Mouse (Mus musculus): ENCODE results near the gene Disc1. TPM values are rescaled to one million over a fixed set of nuclear protein-coding genes. Genes with fewer than 3 reads are reported as not detected.

Disc1 gene
- total and polyA plus RNA-seq, 3 experiments: 0.75 to 2.2 TPM; not detected in 1

- Histone ChIP-seq H3K79me2 (ENCODE audit: control insufficient read depth, insufficient read depth, low read length, poor library complexity) (no peaks in the 10 kb centered on the region), H3K27ac (ENCODE audit: control insufficient read depth, low read depth, low read length) (no peak overlapping the region), H3K36me3 (ENCODE audit: control insufficient read depth in 1 of 2, insufficient read depth in 2 of 2, low read length in 2 of 2) (no peaks in the 10 kb centered on the region), H3K27me3 (ENCODE audit: control insufficient read depth in 1 of 2, insufficient read depth in 2 of 2, low read length in 2 of 2) (no peaks in the 10 kb centered on the region), H3K9ac (ENCODE audit: control insufficient read depth, low read depth, low read length, poor library complexity, severe bottlenecking) (no peak overlapping the region), H3K4me3 (ENCODE audit: control insufficient read depth in 1 of 2, insufficient read depth in 1 of 2, low read depth in 2 of 2, low read length in 2 of 2) (no peak overlapping the region), H3K9me3 (replicated peaks; ENCODE audit: insufficient read depth, low read length) (no peaks in the 10 kb centered on the region), H3K4me1 (ENCODE audit: control insufficient read depth in 1 of 2, insufficient read depth in 2 of 2, low read length in 2 of 2) (no peaks in the 10 kb centered on the region)
- no peak for DNase-seq (ENCODE audit: low read depth, low spot score)
- no peak for TF ChIP-seq E2F4 (IDR thresholded peaks at IDR 0.05; ENCODE audit: borderline replicate concordance, low read depth, low read length)
- TF ChIP-seq ELF1 (IDR thresholded peaks at IDR 0.05; ENCODE audit: low read depth, low read length): no peak
- no peak for TF ChIP-seq SIN3A (IDR thresholded peaks at IDR 0.05; ENCODE audit: low read length)
- no peak for TF ChIP-seq NRF1 (IDR thresholded peaks at IDR 0.05; ENCODE audit: insufficient read depth, low read depth, low read length, poor library complexity, severe bottlenecking)
- no peak for TF ChIP-seq CHD1 (IDR thresholded peaks at IDR 0.05; ENCODE audit: low read depth, low read length)
- TF ChIP-seq HCFC1 (IDR thresholded peaks at IDR 0.05; ENCODE audit: low read depth, low read length): no peak
- TF ChIP-seq ZKSCAN1 (IDR thresholded peaks at IDR 0.05; ENCODE audit: low read depth, low read length): no peak
- TF ChIP-seq NELFE (IDR thresholded peaks at IDR 0.05; ENCODE audit: low read depth, low read length): no peak
- no peak for TF ChIP-seq MYC (IDR thresholded peaks at IDR 0.05; ENCODE audit: low read depth, low read length)
- TF ChIP-seq TCF12 (IDR thresholded peaks at IDR 0.05; ENCODE audit: low read depth, low read length): no peak
Observed at GRCm38 (mm10) chr8:125140965-125141364, 87.0 kb downstream of the Disc1 start.

GRCm38 (mm10) chr8:125156863-125157640 lies 103.1 kb downstream of the Disc1 start:
- TF ChIP-seq TBP (IDR thresholded peaks at IDR 0.05; ENCODE audit: low read depth, low read length) (no peak), E2F4 (IDR thresholded peaks at IDR 0.05; ENCODE audit: borderline replicate concordance, low read depth, low read length) (no peak), ZKSCAN1 (IDR thresholded peaks at IDR 0.05; ENCODE audit: low read depth, low read length) (no peak), TAL1 (IDR thresholded peaks at IDR 0.05; ENCODE audit: low read length) (no peak), RAD21 (IDR thresholded peaks at IDR 0.05; ENCODE audit: low read depth, low read length) (no peak), ZC3H11A (IDR thresholded peaks at IDR 0.05; ENCODE audit: low read depth, low read length) (no peak), POLR2AphosphoS5 (IDR thresholded peaks at IDR 0.05; ENCODE audit: borderline replicate concordance, low read depth, low read length) (no peak), USF2 (IDR thresholded peaks at IDR 0.05; ENCODE audit: borderline replicate concordance in 1 of 2, insufficient read depth in 1 of 2, low read depth in 1 of 2, low read length in 2 of 2) (no peak), MYB (IDR thresholded peaks at IDR 0.05; ENCODE audit: low read depth, low read length) (no peak), ZMIZ1 (IDR thresholded peaks at IDR 0.05; ENCODE audit: low read depth, low read length) (no peak)
- no peak overlapping the region for H3K4me3 ChIP-seq (ENCODE audit: control insufficient read depth in 1 of 2, insufficient read depth in 1 of 2, low read depth in 2 of 2, low read length in 2 of 2)
- no peaks in the 10 kb centered on the region for H3K27me3 ChIP-seq (ENCODE audit: control insufficient read depth in 1 of 2, insufficient read depth in 2 of 2, low read length in 2 of 2)
- H3K27ac ChIP-seq (ENCODE audit: control insufficient read depth, low read depth, low read length): no peak overlapping the region
- no peak overlapping the region for H3K9ac ChIP-seq (ENCODE audit: control insufficient read depth, low read depth, low read length, poor library complexity, severe bottlenecking)
- no peaks in the 10 kb centered on the region for H3K36me3 ChIP-seq (ENCODE audit: control insufficient read depth in 1 of 2, insufficient read depth in 2 of 2, low read length in 2 of 2)
- DNase-seq (ENCODE audit: low read depth, low spot score): no peak
- no peaks in the 10 kb centered on the region for H3K79me2 ChIP-seq (ENCODE audit: control insufficient read depth, insufficient read depth, low read length, poor library complexity)
- no peaks in the 10 kb centered on the region for H3K4me1 ChIP-seq (ENCODE audit: control insufficient read depth in 1 of 2, insufficient read depth in 2 of 2, low read length in 2 of 2)
- H3K9me3 ChIP-seq (replicated peaks; ENCODE audit: insufficient read depth, low read length): no peaks in the 10 kb centered on the region
